Mouse (Mus musculus): ENCODE data around the gene 2410004P03Rik.

DNA sequence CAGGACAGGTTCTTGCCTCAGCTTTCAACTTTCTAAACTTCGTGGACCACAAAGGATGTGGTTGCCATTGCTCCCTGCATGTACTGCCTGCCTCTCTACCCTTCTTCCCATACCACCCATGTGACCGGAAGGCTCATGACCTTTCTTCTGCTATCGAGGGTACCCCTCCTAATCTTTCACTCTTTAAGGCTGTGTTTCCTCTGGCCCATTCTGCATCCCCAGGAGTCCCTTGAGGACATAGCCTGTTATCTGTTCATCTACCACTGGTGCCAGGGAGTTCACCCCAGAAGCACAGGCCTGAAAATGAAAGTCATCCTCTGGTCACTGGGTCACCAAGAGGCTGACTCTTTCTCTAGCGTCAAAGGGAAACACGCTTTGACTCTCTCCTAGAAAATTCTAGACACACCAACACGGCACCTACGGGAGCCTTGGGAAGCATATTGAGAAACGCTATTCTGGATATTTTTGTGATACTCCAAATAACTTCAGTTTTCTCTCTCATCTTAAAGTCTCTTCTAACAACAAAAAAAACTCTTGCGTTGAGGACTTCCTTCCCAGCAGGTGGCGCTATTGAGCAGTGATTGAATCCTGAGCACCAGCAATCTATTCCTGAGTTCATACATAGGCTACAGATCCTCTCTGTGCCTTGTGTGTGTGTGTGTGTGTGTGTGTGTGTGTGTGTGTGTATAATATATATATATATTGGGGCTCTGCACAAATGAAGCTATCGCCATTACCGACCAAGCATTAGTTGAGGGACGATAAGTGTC is 21.4 kb upstream of the 2410004P03Rik start:
- TF ChIP-seq CTCF (IDR thresholded peaks at IDR 0.05; ENCODE audit: borderline replicate concordance, control insufficient read depth, extremely low read depth, insufficient read depth, low read length, poor library complexity) = no peak
- no peak for TF ChIP-seq POLR2A (IDR thresholded peaks at IDR 0.05; ENCODE audit: control insufficient read depth, extremely low read depth, insufficient read depth, low read length, poor library complexity)
